Mouse (Mus musculus) thymus, adult 2 months (tissue): ENCODE results near the gene Ccdc7a. TPM values are rescaled to one million over a fixed set of nuclear protein-coding genes. Genes with fewer than 3 reads are reported as not detected.

Experiments
- DNase-seq: peaks from one replicate; pipeline ENCODE4 v3.0.0; 2021
- H3K27ac ChIP-seq: fragments of 200-500 bp; 2 replicates; pipeline ENCODE4 v1.5.1; 2012; ENCODE audit warnings: low read length, control low read depth; ENCODE audit not compliant: control insufficient read depth, insufficient read depth
- H3K27me3 ChIP-seq: fragments of 200-500 bp; 2 replicates; pipeline ENCODE4 v1.6.1; 2012; ENCODE audit warnings: mild to moderate bottlenecking, low read length, moderate library complexity, mixed read lengths; ENCODE audit not compliant: control insufficient read depth, insufficient read depth
- H3K36me3 ChIP-seq: fragments of 200-500 bp; 2 replicates; pipeline ENCODE4 v1.6.1; 2012; ENCODE audit warnings: mild to moderate bottlenecking, low read length, moderate library complexity; ENCODE audit not compliant: control insufficient read depth, insufficient read depth
- H3K4me1 ChIP-seq: fragments of 200-500 bp; replicated peaks from 2 replicates; pipeline ENCODE4 v1.6.1; 2012; ENCODE audit warnings: low read length; ENCODE audit not compliant: control insufficient read depth, insufficient read depth
- H3K4me3 ChIP-seq: fragments of 200-500 bp; 2 replicates; pipeline ENCODE4 v1.5.1; 2012; ENCODE audit warnings: mild to moderate bottlenecking, low read length, control low read depth, moderate library complexity; ENCODE audit not compliant: control insufficient read depth, insufficient read depth
- CTCF ChIP-seq: fragments of 200-500 bp; IDR thresholded peaks from 2 replicates; pipeline ENCODE4 v1.5.1; 2012; ENCODE audit warnings: mild to moderate bottlenecking, control low read depth, low read length, moderate library complexity, borderline replicate concordance; ENCODE audit not compliant: control insufficient read depth, poor library complexity, insufficient read depth; ENCODE audit errors: extremely low read depth
- POLR2A ChIP-seq: fragments of 200-500 bp; IDR thresholded peaks from 2 replicates; pipeline ENCODE4 v1.6.1; 2012; ENCODE audit warnings: mild to moderate bottlenecking, low read length, control low read depth, moderate library complexity; ENCODE audit not compliant: control insufficient read depth, poor library complexity, insufficient read depth; ENCODE audit errors: extremely low read depth
- WGBS: fragments of 180-500 bp; shearing (Covaris S2); methylation state at CpG from one replicate; pipeline ENCODE4 v1.1.7; 2018; 5-methylcytosine and 5-hydroxymethylcytosine counted together
- polyA plus RNA-seq: library from polyadenylated mRNA; depleted of rRNA; stranded (reverse); fragments of >200 nt; gene quantifications from 2 replicates; pipeline ENCODE4 v1.2.3, GENCODE M21; 2012

The Ccdc7a gene
- polyA plus RNA-seq, 1 experiment, result not detected

- peaks cover 60% of the 10 kb centered on the region for H3K36me3 ChIP-seq
- no peaks in the 10 kb centered on the region for H3K27me3 ChIP-seq
- H3K27ac ChIP-seq, result no peak overlapping the region
- no peak overlapping the region for H3K4me3 ChIP-seq
- no peaks in the 10 kb centered on the region for H3K4me1 ChIP-seq
- DNase-seq, result no peak
- no peak for TF ChIP-seq POLR2A
- no peak for TF ChIP-seq CTCF
Observed at GRCm38 (mm10) chr8:128716184-128716583, 349.1 kb downstream of the Ccdc7a start.

- peak; percentile 87 for DNase-seq
- H3K4me1 ChIP-seq, result no peaks in the 10 kb centered on the region
- no peaks in the 10 kb centered on the region for H3K27me3 ChIP-seq
- no peak overlapping the region for H3K4me3 ChIP-seq
- H3K27ac ChIP-seq, result no peak overlapping the region
- TF ChIP-seq CTCF (no peak), POLR2A (no peak)
- 48% methylated on average over 3 of the region's 3 CpGs for WGBS
- peaks cover 32% of the 10 kb centered on the region for H3K36me3 ChIP-seq
Observed at GRCm38 (mm10) chr8:128709261-128709660, 356.1 kb downstream of the Ccdc7a start.

GRCm38 (mm10) chr8:128704836-128705235 is 360.5 kb downstream of the Ccdc7a start:
- H3K4me3 ChIP-seq, result no peak overlapping the region
- TF ChIP-seq CTCF, result no peak
- no peak for TF ChIP-seq POLR2A
- no peak for DNase-seq
- no peaks in the 10 kb centered on the region for H3K36me3 ChIP-seq
- WGBS, result 94% methylated on average over 2 of the region's 2 CpGs
- no peak overlapping the region for H3K27ac ChIP-seq
- H3K4me1 ChIP-seq, result no peaks in the 10 kb centered on the region
- H3K27me3 ChIP-seq, result no peaks in the 10 kb centered on the region

- no peak for TF ChIP-seq CTCF
- 95% methylated on average over 1 of the region's 1 CpGs for WGBS
- Histone ChIP-seq H3K27ac (no peak overlapping the region), H3K4me1 (no peaks in the 10 kb centered on the region), H3K27me3 (no peaks in the 10 kb centered on the region), H3K4me3 (no peak overlapping the region), H3K36me3 (no peaks in the 10 kb centered on the region)
- no peak for DNase-seq
Observed at GRCm38 (mm10) chr8:128704376-128704775, 360.9 kb downstream of the Ccdc7a start.

- no peaks in the 10 kb centered on the region for H3K27me3 ChIP-seq
- TF ChIP-seq POLR2A, result no peak
- TF ChIP-seq CTCF, result no peak
- no peaks in the 10 kb centered on the region for H3K4me1 ChIP-seq
- no peak for DNase-seq
- no peaks in the 10 kb centered on the region for H3K36me3 ChIP-seq
- no peak overlapping the region for H3K4me3 ChIP-seq
- H3K27ac ChIP-seq, result no peak overlapping the region
- WGBS, result 97% methylated on average over 3 of the region's 3 CpGs
Observed at GRCm38 (mm10) chr8:128697945-128698344, 367.4 kb downstream of the Ccdc7a start.

- WGBS, result 89% methylated on average over 1 of the region's 1 CpGs
- Histone ChIP-seq H3K27me3 (no peaks in the 10 kb centered on the region), H3K27ac (no peak overlapping the region), H3K36me3 (no peaks in the 10 kb centered on the region), H3K4me3 (no peak overlapping the region), H3K4me1 (no peaks in the 10 kb centered on the region)
- TF ChIP-seq CTCF (no peak), POLR2A (no peak)
- DNase-seq, result no peak
Observed at GRCm38 (mm10) chr8:128696701-128697397, 368.5 kb downstream of the Ccdc7a start.

- no peaks in the 10 kb centered on the region for H3K4me1 ChIP-seq
- no peaks in the 10 kb centered on the region for H3K36me3 ChIP-seq
- H3K27ac ChIP-seq, result no peak overlapping the region
- no peaks in the 10 kb centered on the region for H3K27me3 ChIP-seq
- WGBS, result 95% methylated on average over 1 of the region's 1 CpGs
- no peak overlapping the region for H3K4me3 ChIP-seq
- no peak for DNase-seq
- no peak for TF ChIP-seq CTCF
- TF ChIP-seq POLR2A, result no peak
Observed at GRCm38 (mm10) chr8:128690056-128690455, 375.3 kb downstream of the Ccdc7a start.
